Mouse (Mus musculus) heart, embryonic 11.5 days (tissue): ENCODE results near the gene 2900026A02Rik. TPM values are rescaled to one million over a fixed set of nuclear protein-coding genes. Genes with fewer than 3 reads are reported as not detected.

Experiments
- ATAC-seq: fragments of 200-750 bp; cut with Nextera tagmentation; replicated peaks from 2 replicates; pipeline ENCODE4 v1.8.0; 2017; ENCODE audit warnings: moderate library complexity; ENCODE audit not compliant: insufficient number of reproducible peaks, low FRiP score, low TSS enrichment
- H3K27ac ChIP-seq: fragments of 300-500 bp; sonication (generic); 2 replicates; pipeline ENCODE4 v1.5.1; 2014; ENCODE audit warnings: mild to moderate bottlenecking, low read depth, low read length
- H3K27me3 ChIP-seq: fragments of 300-500 bp; sonication (generic); 2 replicates; pipeline ENCODE4 v1.6.1; 2014; ENCODE audit warnings: mild to moderate bottlenecking, low read length, mixed read lengths; ENCODE audit not compliant: control insufficient read depth, insufficient read depth
- H3K36me3 ChIP-seq: fragments of 300-500 bp; sonication (generic); 2 replicates; pipeline ENCODE4 v1.6.1; 2014; ENCODE audit warnings: mild to moderate bottlenecking, low read length, moderate library complexity, mixed read lengths; ENCODE audit not compliant: control insufficient read depth, insufficient read depth
- H3K4me1 ChIP-seq: fragments of 300-500 bp; sonication (generic); 2 replicates; pipeline ENCODE4 v1.6.1; 2014; ENCODE audit warnings: low read length; ENCODE audit not compliant: control insufficient read depth, insufficient read depth
- H3K4me2 ChIP-seq: fragments of 300-500 bp; sonication (generic); 2 replicates; pipeline ENCODE4 v1.6.1; 2014; ENCODE audit warnings: mild to moderate bottlenecking, moderate library complexity
- H3K4me3 ChIP-seq: fragments of 300-500 bp; sonication (generic); 2 replicates; pipeline ENCODE4 v1.5.1; 2014; ENCODE audit warnings: low read depth, low read length
- H3K9ac ChIP-seq: fragments of 300-500 bp; sonication (generic); 2 replicates; pipeline ENCODE4 v1.6.1; 2014; ENCODE audit warnings: mild to moderate bottlenecking, low read depth, low read length, moderate library complexity
- H3K9me3 ChIP-seq: fragments of 300-500 bp; sonication (generic); replicated peaks from 2 replicates; pipeline ENCODE4 v1.6.1; 2016; ENCODE audit warnings: low read length; ENCODE audit not compliant: control insufficient read depth
- WGBS: fragments of 180-500 bp; shearing (Covaris S2); extraction: QIAGEN DNeasy Blood & Tissue Kit; methylation state at CpG from one replicate; pipeline ENCODE4 v1.1.7; 2014; ENCODE audit not compliant: insufficient replicate concordance; 5-methylcytosine and 5-hydroxymethylcytosine counted together
- polyA plus RNA-seq: library from polyadenylated mRNA; unstranded; fragments of >200 nt; fragmentation: Nextera tagmentation; extraction: Ambion mirVana; gene quantifications from 2 replicates; pipeline ENCODE4 v1.2.1, GENCODE M21; 2014

2900026A02Rik gene
- polyA plus RNA-seq, 1 experiment from 2014 or later = 7.0 TPM

GRCm38 (mm10) chr5:113136951-113137487 is 84.0 kb downstream of the 2900026A02Rik start:
- Histone ChIP-seq H3K4me1 (peaks cover 59% of the 10 kb centered on the region), H3K27me3 (no peaks in the 10 kb centered on the region), H3K4me3 (peak overlapping the region; percentile 61), H3K27ac (peak overlapping the region; percentile 97), H3K9me3 (no peaks in the 10 kb centered on the region), H3K9ac (peak overlapping the region; percentile 82), H3K4me2 (peak overlapping the region; percentile 85), H3K36me3 (no peaks in the 10 kb centered on the region)
- peak; percentile 41; the same call in 1 of the 2 replicates for ATAC-seq
- whole genome bisulfite sequencing = 34% methylated on average over 13 of the region's 13 CpGs

- 0 out of 2 replicates have a peak, but pooled peaks have one; percentile 8 for ATAC-seq
- WGBS = 13% methylated on average over 10 of the region's 10 CpGs
Measured at GRCm38 (mm10) chr5:113135513-113135912, 85.5 kb downstream of the 2900026A02Rik start.

GRCm38 (mm10) chr5:113133722-113134710 is 87.0 kb downstream of the 2900026A02Rik start:
- Histone ChIP-seq H3K9me3 (no peaks in the 10 kb centered on the region), H3K4me2 (no peak overlapping the region; the same call in 1 of the 2 replicates), H3K27me3 (no peaks in the 10 kb centered on the region), H3K4me1 (peaks cover 60% of the 10 kb centered on the region), H3K27ac (peak overlapping the region; percentile 97), H3K36me3 (no peaks in the 10 kb centered on the region), H3K4me3 (no peak overlapping the region), H3K9ac (no peak overlapping the region; the same call in 1 of the 2 replicates)
- WGBS = 80% methylated on average over 19 of the region's 19 CpGs
- ATAC-seq = no peak

More at GRCm38 (mm10) chr5:113135513-113135912, 85.5 kb downstream of the 2900026A02Rik start:
- Histone ChIP-seq H3K36me3 (no peaks in the 10 kb centered on the region), H3K4me3 (peak overlapping the region; percentile 61), H3K9ac (peak overlapping the region; percentile 82), H3K9me3 (no peaks in the 10 kb centered on the region), H3K27me3 (no peaks in the 10 kb centered on the region), H3K4me2 (peak overlapping the region; percentile 85), H3K4me1 (peaks cover 62% of the 10 kb centered on the region), H3K27ac (peak overlapping the region; percentile 97)

GRCm38 (mm10) chr5:113133080-113133491 is 88.0 kb downstream of the 2900026A02Rik start:
- ATAC-seq = no peak; the same call in 1 of the 2 replicates
- 45% methylated on average over 9 of the region's 9 CpGs for WGBS
- Histone ChIP-seq H3K27me3 (no peaks in the 10 kb centered on the region), H3K36me3 (no peaks in the 10 kb centered on the region), H3K9ac (peak overlapping the region; percentile 64), H3K4me3 (no peak overlapping the region), H3K27ac (peak overlapping the region; percentile 97), H3K4me2 (peak overlapping the region; percentile 29), H3K4me1 (peaks cover 57% of the 10 kb centered on the region), H3K9me3 (no peaks in the 10 kb centered on the region)

GRCm38 (mm10) chr5:113132635-113133041 is 88.4 kb downstream of the 2900026A02Rik start:
- H3K36me3 ChIP-seq = no peaks in the 10 kb centered on the region
- H3K9ac ChIP-seq = peak overlapping the region; percentile 64
- peak overlapping the region; percentile 97 for H3K27ac ChIP-seq
- H3K27me3 ChIP-seq = no peaks in the 10 kb centered on the region
- peaks cover 58% of the 10 kb centered on the region for H3K4me1 ChIP-seq
- no peak for ATAC-seq
- no peak overlapping the region for H3K4me3 ChIP-seq
- 49% methylated on average over 13 of the region's 13 CpGs for WGBS
- peak overlapping the region; percentile 29 for H3K4me2 ChIP-seq
- no peaks in the 10 kb centered on the region for H3K9me3 ChIP-seq

- H3K9me3 ChIP-seq = no peaks in the 10 kb centered on the region
- H3K4me1 ChIP-seq = peaks cover 32% of the 10 kb centered on the region
- no peaks in the 10 kb centered on the region for H3K27me3 ChIP-seq
- no peak for ATAC-seq
- H3K27ac ChIP-seq = no peak overlapping the region
- H3K36me3 ChIP-seq = no peaks in the 10 kb centered on the region
- no peak overlapping the region for H3K4me2 ChIP-seq
- 71% methylated on average over 4 of the region's 4 CpGs for WGBS
- no peak overlapping the region for H3K4me3 ChIP-seq
- H3K9ac ChIP-seq = no peak overlapping the region
Measured at GRCm38 (mm10) chr5:113128426-113128825, 92.6 kb downstream of the 2900026A02Rik start.

- WGBS = 90% methylated on average over 12 of the region's 12 CpGs
- Histone ChIP-seq H3K36me3 (no peaks in the 10 kb centered on the region), H3K27me3 (no peaks in the 10 kb centered on the region), H3K4me3 (no peak overlapping the region), H3K9ac (no peak overlapping the region), H3K9me3 (no peaks in the 10 kb centered on the region), H3K4me2 (no peak overlapping the region), H3K27ac (no peak overlapping the region), H3K4me1 (peaks cover 34% of the 10 kb centered on the region)
- no peak for ATAC-seq
Measured at GRCm38 (mm10) chr5:113126476-113126875, 94.6 kb downstream of the 2900026A02Rik start.

- Histone ChIP-seq H3K27ac (no peak overlapping the region), H3K36me3 (no peaks in the 10 kb centered on the region), H3K4me1 (peaks cover 58% of the 10 kb centered on the region), H3K4me2 (no peak overlapping the region), H3K9ac (no peak overlapping the region), H3K4me3 (no peak overlapping the region), H3K27me3 (no peaks in the 10 kb centered on the region), H3K9me3 (no peaks in the 10 kb centered on the region)
- 72% methylated on average over 10 of the region's 10 CpGs for WGBS
- ATAC-seq = no peak
Measured at GRCm38 (mm10) chr5:113123693-113124092, 97.3 kb downstream of the 2900026A02Rik start.
